Mouse (Mus musculus) MEL (cell line): ENCODE measurements around the gene Slc1a3.

Experiments
- CHD2 ChIP-seq: IDR thresholded peaks from 2 replicates; pipeline ENCODE4 v1.6.1; 2011; ENCODE audit warnings: low read length, improper control_type of control experiment
- CTCF ChIP-seq, 3 experiments: IDR thresholded peaks in 2 of 3; conservative IDR thresholded peaks in 1 of 3; 2 replicates each; pipeline ENCODE4 v1.5.1; 2011 to 2012; ENCODE audit warnings: low read length in 3 of 3, low read depth in 2 of 3, mild to moderate bottlenecking in 2 of 3, improper control_type of control experiment in 1 of 3, inconsistent platforms in 1 of 3, mixed read lengths in 1 of 3, moderate library complexity in 1 of 3; ENCODE audit not compliant: control insufficient read depth in 1 of 3, insufficient read depth in 1 of 3, poor library complexity in 1 of 3, severe bottlenecking in 1 of 3
- HCFC1 ChIP-seq: IDR thresholded peaks from 2 replicates; pipeline ENCODE4 v1.6.1; 2012; ENCODE audit warnings: low read depth, mild to moderate bottlenecking, inconsistent platforms, low read length, improper control_type of control experiment, moderate library complexity
- POLR2A ChIP-seq, 2 experiments: IDR thresholded peaks; 2 replicates each; pipeline ENCODE4 v1.6.1; 2011 to 2012; ENCODE audit warnings: low read length in 2 of 2, mild to moderate bottlenecking in 2 of 2, control low read depth in 1 of 2, improper control_type of control experiment in 1 of 2, low read depth in 1 of 2, moderate library complexity in 1 of 2; ENCODE audit not compliant: control insufficient read depth in 1 of 2, insufficient read depth in 1 of 2, poor library complexity in 1 of 2
- TAL1 ChIP-seq: IDR thresholded peaks from 2 replicates; pipeline ENCODE4 v1.6.1; 2012; ENCODE audit warnings: mild to moderate bottlenecking, inconsistent platforms, low read length, moderate library complexity, mixed read lengths
- USF2 ChIP-seq, 2 experiments: IDR thresholded peaks; 2 replicates each; pipeline ENCODE4 v1.6.1; 2011 to 2012; ENCODE audit warnings: improper control_type of control experiment in 2 of 2, low read length in 2 of 2, borderline replicate concordance in 1 of 2, inconsistent platforms in 1 of 2, low read depth in 1 of 2, mild to moderate bottlenecking in 1 of 2; ENCODE audit not compliant: insufficient read depth in 1 of 2

GRCm38 (mm10) chr15:8718496-8718895, 7.9 kb upstream of the Slc1a3 start:
- TF ChIP-seq TAL1 (no peak), POLR2A (IDR thresholded peaks at IDR 0.05; ENCODE audit: control insufficient read depth in 1 of 2, insufficient read depth in 1 of 2, low read depth in 1 of 2, low read length in 2 of 2, poor library complexity in 1 of 2) (no peak), CTCF (IDR thresholded peaks at IDR 0.05 in 2 of 3, conservative IDR thresholded peaks at IDR 0.05 in 1 of 3; ENCODE audit: control insufficient read depth in 1 of 3, insufficient read depth in 1 of 3, low read depth in 2 of 3, low read length in 3 of 3, poor library complexity in 1 of 3, severe bottlenecking in 1 of 3) (no peak), USF2 (IDR thresholded peaks at IDR 0.05; ENCODE audit: borderline replicate concordance in 1 of 2, insufficient read depth in 1 of 2, low read depth in 1 of 2, low read length in 2 of 2) (no peak), HCFC1 (no peak), CHD2 (no peak)
